Mouse (Mus musculus) heart, adult 2 months (tissue): Measurements from ENCODE around the gene Apoh. TPM values are rescaled to one million over a fixed set of nuclear protein-coding genes. Genes with fewer than 3 reads are reported as not detected.

Source experiments
- DNase-seq, 2 experiments: peaks; one replicate each; pipeline ENCODE4 v3.0.0; 2021
- H3K27ac ChIP-seq: fragments of 200-600 bp; 2 replicates; pipeline ENCODE4 v1.8.1; 2022
- H3K27me3 ChIP-seq: fragments of 200-500 bp; 2 replicates; pipeline ENCODE4 v1.6.1; 2012; ENCODE audit warnings: mild to moderate bottlenecking, low read length, inconsistent platforms, mixed read lengths; ENCODE audit not compliant: control insufficient read depth, insufficient read depth
- H3K36me3 ChIP-seq: fragments of 200-500 bp; 2 replicates; pipeline ENCODE4 v1.6.1; 2012; ENCODE audit warnings: low read length, inconsistent platforms; ENCODE audit not compliant: control insufficient read depth, insufficient read depth
- H3K4me1 ChIP-seq: fragments of 200-500 bp; 2 replicates; pipeline ENCODE4 v1.6.1; 2011; ENCODE audit warnings: low read length; ENCODE audit not compliant: control insufficient read depth, insufficient read depth
- H3K4me3 ChIP-seq: fragments of 200-600 bp; 2 replicates; pipeline ENCODE4 v1.8.1; 2022
- H3K79me2 ChIP-seq: fragments of 200-500 bp; replicated peaks from 2 replicates; pipeline ENCODE4 v1.6.1; 2012; ENCODE audit warnings: mild to moderate bottlenecking, inconsistent platforms, low read length, moderate library complexity, mixed read lengths; ENCODE audit not compliant: control insufficient read depth, insufficient read depth
- H3K9ac ChIP-seq: fragments of 200-500 bp; 2 replicates; pipeline ENCODE4 v1.6.1; 2012; ENCODE audit warnings: low read depth, mild to moderate bottlenecking, control low read depth, inconsistent platforms, low read length, mixed read lengths
- CTCF ChIP-seq: fragments of 200-600 bp; IDR thresholded peaks from 2 replicates; pipeline ENCODE4 v1.8.1; 2022; ENCODE audit warnings: antibody characterized with exemption, mild to moderate bottlenecking, moderate library complexity
- EP300 ChIP-seq: fragments of 200-500 bp; IDR thresholded peaks from 2 replicates; pipeline ENCODE4 v1.6.1; 2011; ENCODE audit warnings: low read depth, low read length, control low read depth; ENCODE audit not compliant: insufficient read depth
- POLR2A ChIP-seq: fragments of 200-500 bp; IDR thresholded peaks from 2 replicates; pipeline ENCODE4 v1.6.1; 2011; ENCODE audit warnings: mild to moderate bottlenecking, low read depth, low read length, control low read depth; ENCODE audit not compliant: insufficient read depth
- WGBS: fragments of 180-500 bp; shearing (Covaris S2); methylation state at CpG from one replicate; pipeline ENCODE4 v1.1.7; 2018; 5-methylcytosine and 5-hydroxymethylcytosine counted together
- intact Hi-C: fragments of 180-260 bp; cut with DNase I; formaldehyde crosslinking; loops from one replicate; pipeline ENCODE4 v1.15.1; 2025
- polyA plus RNA-seq: library from polyadenylated mRNA; depleted of rRNA; stranded (reverse); fragments of >200 nt; gene quantifications from 2 replicates; pipeline ENCODE4 v1.2.3, GENCODE M21; 2012
- total RNA-seq, 2 experiments: library from RNA; stranded (reverse); gene quantifications; 2 replicates each; pipeline ENCODE4 v1.2.3; 2021

Gene Apoh
- total and polyA plus RNA-seq, 3 experiments = 0.35 TPM; not detected in 2

GRCm38 (mm10) chr11:108309791-108310190, 33.4 kb upstream of the Apoh start:
- Histone ChIP-seq H3K4me3 (no peak overlapping the region), H3K4me1 (peaks cover 2% of the 10 kb centered on the region; the same call in 1 of the 2 replicates), H3K36me3 (no peaks in the 10 kb centered on the region), H3K79me2 (no peaks in the 10 kb centered on the region; the same call in 1 of the 2 replicates), H3K27me3 (no peaks in the 10 kb centered on the region), H3K9ac (no peak overlapping the region), H3K27ac (no peak overlapping the region)
- no peak for DNase-seq
- 89% methylated on average over 5 of the region's 5 CpGs for WGBS
- TF ChIP-seq CTCF = no peak
- TF ChIP-seq POLR2A = no peak
- TF ChIP-seq EP300 = no peak
- intact Hi-C loops = no loop called here

GRCm38 (mm10) chr11:108311912-108312311, 31.2 kb upstream of the Apoh start:
- intact Hi-C loops = no loop called here
- Histone ChIP-seq H3K36me3 (no peaks in the 10 kb centered on the region), H3K79me2 (no peaks in the 10 kb centered on the region; the same call in 1 of the 2 replicates)

GRCm38 (mm10) chr11:108312516-108312915, 30.6 kb upstream of the Apoh start:
- Histone ChIP-seq H3K27me3 (no peaks in the 10 kb centered on the region), H3K4me1 (peaks cover 2% of the 10 kb centered on the region; the same call in 1 of the 2 replicates), H3K27ac (no peak overlapping the region), H3K9ac (no peak overlapping the region), H3K36me3 (no peaks in the 10 kb centered on the region), H3K79me2 (no peaks in the 10 kb centered on the region; the same call in 1 of the 2 replicates), H3K4me3 (no peak overlapping the region)
- TF ChIP-seq POLR2A (no peak), CTCF (no peak), EP300 (no peak)
- intact Hi-C loops = no loop called here
- 69% methylated on average over 5 of the region's 5 CpGs for whole genome bisulfite sequencing
- DNase-seq = no peak

More at GRCm38 (mm10) chr11:108311912-108312311, 31.2 kb upstream of the Apoh start:
- H3K27me3 ChIP-seq = no peaks in the 10 kb centered on the region
- H3K27ac ChIP-seq = no peak overlapping the region
- no peak overlapping the region for H3K4me3 ChIP-seq
- no peak for DNase-seq
- peaks cover 2% of the 10 kb centered on the region; the same call in 1 of the 2 replicates for H3K4me1 ChIP-seq
- 68% methylated on average over 2 of the region's 2 CpGs for WGBS
- H3K9ac ChIP-seq = no peak overlapping the region
- TF ChIP-seq EP300 = no peak
- no peak for TF ChIP-seq POLR2A
- no peak for TF ChIP-seq CTCF

- 87% methylated on average over 7 of the region's 7 CpGs for WGBS
- no peak for DNase-seq
- Histone ChIP-seq H3K27ac (no peak overlapping the region), H3K4me3 (no peak overlapping the region), H3K27me3 (no peaks in the 10 kb centered on the region), H3K36me3 (no peaks in the 10 kb centered on the region), H3K4me1 (peaks cover 2% of the 10 kb centered on the region; the same call in 1 of the 2 replicates), H3K79me2 (no peaks in the 10 kb centered on the region), H3K9ac (no peak overlapping the region)
- intact Hi-C loops = no loop called here
- TF ChIP-seq CTCF (no peak), EP300 (no peak), POLR2A (no peak)
Observed at GRCm38 (mm10) chr11:108315736-108316135, 27.4 kb upstream of the Apoh start.

GRCm38 (mm10) chr11:108317878-108318277, 25.3 kb upstream of the Apoh start:
- Histone ChIP-seq H3K4me1 (0 out of 2 replicates have a peak, but pooled peaks cover 3% of the 10 kb centered on the region), H3K27ac (no peak overlapping the region), H3K9ac (no peak overlapping the region), H3K27me3 (no peaks in the 10 kb centered on the region), H3K79me2 (no peaks in the 10 kb centered on the region; the same call in 1 of the 2 replicates), H3K4me3 (no peak overlapping the region), H3K36me3 (no peaks in the 10 kb centered on the region)
- intact Hi-C loops = no loop called here
- no peak for TF ChIP-seq CTCF
- 81% methylated on average over 6 of the region's 6 CpGs for WGBS
- DNase-seq = no peak

GRCm38 (mm10) chr11:108319162-108319561, 24.0 kb upstream of the Apoh start:
- no peak overlapping the region for H3K9ac ChIP-seq
- H3K27me3 ChIP-seq = no peaks in the 10 kb centered on the region
- DNase-seq = no peak
- no peak for TF ChIP-seq POLR2A
- no peak for TF ChIP-seq EP300
- TF ChIP-seq CTCF = no peak
- H3K4me1 ChIP-seq = 0 out of 2 replicates have a peak, but pooled peaks cover 3% of the 10 kb centered on the region
- intact Hi-C loops = no loop called here
- no peak overlapping the region for H3K27ac ChIP-seq
- H3K36me3 ChIP-seq = no peaks in the 10 kb centered on the region
- no peak overlapping the region for H3K4me3 ChIP-seq
- no peaks in the 10 kb centered on the region; the same call in 1 of the 2 replicates for H3K79me2 ChIP-seq
- 81% methylated on average over 11 of the region's 11 CpGs for WGBS
